Mouse (Mus musculus) central nervous system, embryonic 11.5 days (tissue): ENCODE results near the gene Zbtb49. TPM values are rescaled to one million over a fixed set of nuclear protein-coding genes. Genes with fewer than 3 reads are reported as not detected.

Experiments used
- polyA plus RNA-seq: library from polyadenylated mRNA; depleted of rRNA; stranded (reverse); fragments of >200 nt; gene quantifications from 2 replicates; pipeline ENCODE4 v1.2.3, GENCODE M21; 2012; rRNA removed

The Zbtb49 gene
- polyA plus RNA-seq, result 25.8 and 27.0 TPM in 2 replicates

GRCm38 (mm10) chr5:38220328-38220912 is at the start of gene Zbtb49, which contains the start of gene Lyar:
Zbtb49 (minus strand) TSS chr5:38220457.
Lyar (plus strand) TSS chr5:38220470.

GRCm38 (mm10) chr5:38260107-38260682 is 39.9 kb upstream of the Zbtb49 start, which contains the start of gene Tmem128:
Tmem128 (plus strand) TSS chr5:38260185.

GRCm38 (mm10) chr5:38159634-38160413 is 60.4 kb downstream of the Zbtb49 start, which contains the start of gene Nsg1:
Nsg1 (minus strand) TSS chr5:38159907.

Other genes starting within 250 kb of the Zbtb49 start
- 36.7 and 47.3 TPM in 2 replicates for gene Stx18, start 181.7 kb downstream of the Zbtb49 start, polyA plus RNA-seq
- gene Nsg1, start 60.5 kb downstream of the Zbtb49 start, polyA plus RNA-seq, result 165 and 172 TPM in 2 replicates
- 75.2 and 123 TPM in 2 replicates for gene Lyar, start within 50 bp of the Zbtb49 start, polyA plus RNA-seq
- 50.1 and 70.9 TPM in 2 replicates for gene Tmem128, start 39.7 kb upstream of the Zbtb49 start, polyA plus RNA-seq
- 0.02 TPM in 2 replicates for gene Otop1, start 55.5 kb upstream of the Zbtb49 start, polyA plus RNA-seq
- gene Drd5, start 98.9 kb upstream of the Zbtb49 start, polyA plus RNA-seq, result 0.02 and 0.06 TPM in 2 replicates